Mouse (Mus musculus) neural tube, embryonic 10.5 days (tissue): ENCODE results near the gene Rasgef1b.

Source experiments
- DNase-seq: peaks from one replicate; pipeline ENCODE4 v3.0.0-alpha.2; 2017; ENCODE audit warnings: low spot score; ENCODE audit errors: extremely low spot score

Gene Rasgef1b

DNA sequence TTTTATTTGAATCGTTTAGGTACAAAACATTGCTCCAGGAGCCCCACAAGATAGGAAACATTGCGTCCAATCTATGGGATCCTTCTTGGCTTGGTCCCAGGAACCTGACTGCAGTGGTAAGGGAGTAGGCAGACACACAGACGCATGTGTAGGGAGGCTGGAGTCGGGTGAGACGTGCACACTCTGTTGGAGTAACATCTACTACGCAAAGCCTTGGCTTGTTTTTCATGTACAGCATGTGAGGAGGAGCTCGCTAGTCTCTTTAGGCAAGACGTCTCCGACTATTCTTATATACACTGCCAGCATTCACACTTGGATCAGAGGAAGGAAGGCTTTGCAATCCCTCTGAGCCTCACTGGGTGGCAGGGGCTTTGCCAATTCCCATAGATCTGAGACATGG lies 315.5 kb downstream of the Rasgef1b start:
- DNase-seq, result no peak

GRCm38 (mm10) chr5:99404403-99405170 lies 324.3 kb downstream of the Rasgef1b start:
- DNase-seq, result no peak

DNA sequence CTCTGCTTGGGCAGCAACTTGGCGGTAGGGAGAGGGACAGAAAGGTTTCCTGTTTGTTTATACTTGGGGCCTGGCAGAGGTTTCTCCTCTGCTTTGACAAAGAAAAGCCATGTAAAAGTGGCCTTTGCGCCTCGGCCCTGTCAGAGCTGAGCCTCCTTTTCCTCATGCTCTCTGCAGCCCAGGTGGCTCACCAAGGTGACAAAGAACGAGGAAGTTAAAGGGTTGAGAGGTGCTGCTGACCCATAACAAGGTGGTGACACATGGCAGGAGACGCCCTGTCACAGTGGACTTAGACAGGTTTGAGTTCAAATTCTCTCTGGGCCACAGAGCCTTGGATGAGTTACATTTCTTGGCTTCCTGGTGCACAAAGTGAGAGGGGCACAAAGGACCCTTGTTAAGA lies 325.5 kb downstream of the Rasgef1b start:
- no peak for DNase-seq

GRCm38 (mm10) chr5:99402784-99403183 lies 326.1 kb downstream of the Rasgef1b start:
- DNase-seq, result no peak

DNA sequence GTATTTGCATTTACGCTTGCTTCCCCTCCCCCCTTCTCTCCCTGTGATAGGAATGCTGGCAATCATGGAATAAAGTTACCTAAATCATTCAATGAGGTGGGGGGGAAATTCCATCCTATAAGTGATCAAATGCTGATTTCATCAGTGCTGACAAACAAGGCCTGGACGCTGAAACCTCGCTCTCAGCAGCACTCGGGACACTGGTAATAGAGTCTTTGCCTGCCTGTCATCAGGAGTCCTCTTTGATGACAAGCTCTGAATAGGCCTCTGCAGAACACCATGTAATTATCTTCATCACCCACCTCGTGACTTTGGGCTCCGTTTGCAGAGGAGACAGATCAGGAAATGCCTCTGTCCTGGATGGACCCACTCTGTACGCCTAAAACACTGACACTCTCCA lies 326.6 kb downstream of the Rasgef1b start:
- no peak for DNase-seq

DNA sequence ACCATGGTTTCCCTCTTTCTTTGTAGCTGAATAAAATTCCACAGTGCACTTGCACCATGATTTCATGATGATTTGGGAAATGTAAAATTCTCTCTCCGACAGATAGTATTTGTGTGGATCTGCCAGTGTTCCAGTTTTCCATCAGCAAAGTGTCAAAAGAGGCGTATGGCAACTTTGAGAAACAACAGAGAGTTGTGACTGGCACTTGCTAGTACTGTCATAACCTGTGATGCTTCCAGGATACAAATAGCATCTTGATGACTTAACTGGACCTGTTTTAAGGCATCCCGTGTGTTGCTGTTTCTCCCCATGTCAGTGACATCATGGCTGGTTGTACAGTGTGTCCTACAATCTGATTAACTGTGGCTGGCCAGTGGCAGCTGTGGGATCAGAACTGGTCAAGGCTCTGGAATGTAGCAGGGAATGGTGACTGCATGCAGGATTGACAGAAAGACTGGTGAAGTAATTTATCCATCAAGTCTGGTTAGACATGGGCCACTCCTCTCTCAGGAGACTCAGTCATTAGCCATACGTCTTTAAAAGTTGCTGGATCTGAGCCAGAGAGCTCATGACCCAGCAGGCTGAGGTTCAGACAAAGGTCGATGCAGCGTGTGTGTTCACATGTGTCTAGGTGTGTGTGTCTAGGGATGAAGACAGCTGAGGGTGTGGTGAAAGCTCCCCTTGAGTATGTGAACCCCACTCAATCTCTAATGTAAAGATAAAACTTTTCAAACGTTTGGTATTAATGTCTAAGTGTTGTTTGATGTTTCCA lies 328.8 kb downstream of the Rasgef1b start:
- DNase-seq, result no peak

DNA sequence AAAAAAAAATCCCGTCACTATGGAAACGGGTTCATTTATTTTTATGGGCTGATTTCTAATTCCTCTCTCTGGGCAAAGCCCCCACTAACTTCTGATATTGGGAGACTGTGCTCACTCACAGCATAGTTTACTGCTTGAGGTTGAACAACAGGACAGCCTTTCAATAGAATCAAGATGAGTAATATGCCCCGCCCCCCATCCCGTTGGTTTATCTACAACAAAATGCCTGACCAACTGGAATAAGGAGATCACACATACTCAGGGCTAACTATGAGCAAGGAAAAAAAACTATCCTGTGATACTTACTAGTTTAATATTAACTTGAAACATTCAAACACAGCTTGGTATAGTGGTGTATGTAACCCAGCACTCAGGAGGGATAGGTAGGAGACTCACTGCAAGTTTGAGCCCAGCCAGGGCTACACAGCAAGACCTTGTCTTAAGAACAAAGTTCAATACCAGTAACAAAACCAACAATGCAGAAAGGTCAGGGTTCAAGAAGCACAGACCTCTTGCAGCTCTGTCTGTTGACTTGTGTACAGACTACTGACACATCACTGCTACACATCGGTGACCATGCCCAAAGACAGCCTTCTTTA lies 330.3 kb downstream of the Rasgef1b start:
- DNase-seq, result no peak

- DNase-seq, result no peak
Measured at GRCm38 (mm10) chr5:99394578-99394977, 334.3 kb downstream of the Rasgef1b start.

GRCm38 (mm10) chr5:99391525-99391924 lies 337.3 kb downstream of the Rasgef1b start:
- DNase-seq, result no peak

DNA sequence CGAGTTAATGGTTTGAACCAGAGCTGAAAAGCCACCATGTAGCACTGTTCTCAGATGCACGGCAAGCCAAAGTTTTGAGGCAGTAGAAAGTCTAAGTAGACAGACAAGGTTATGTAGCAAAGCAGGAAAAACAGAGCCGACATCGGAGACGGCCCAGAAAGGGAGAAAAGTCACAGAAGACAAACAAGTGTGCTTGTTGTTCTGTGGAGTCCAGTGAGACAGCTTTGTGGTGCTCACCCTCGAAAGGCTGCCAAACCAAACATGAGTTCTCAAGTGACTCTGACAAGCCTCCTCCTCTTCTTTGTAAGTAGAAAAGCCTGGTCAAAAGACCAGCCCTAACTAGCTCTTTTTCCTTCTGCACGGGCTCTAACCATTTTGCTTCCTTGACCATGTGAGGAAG lies 338.1 kb downstream of the Rasgef1b start:
- DNase-seq, result no peak

DNA sequence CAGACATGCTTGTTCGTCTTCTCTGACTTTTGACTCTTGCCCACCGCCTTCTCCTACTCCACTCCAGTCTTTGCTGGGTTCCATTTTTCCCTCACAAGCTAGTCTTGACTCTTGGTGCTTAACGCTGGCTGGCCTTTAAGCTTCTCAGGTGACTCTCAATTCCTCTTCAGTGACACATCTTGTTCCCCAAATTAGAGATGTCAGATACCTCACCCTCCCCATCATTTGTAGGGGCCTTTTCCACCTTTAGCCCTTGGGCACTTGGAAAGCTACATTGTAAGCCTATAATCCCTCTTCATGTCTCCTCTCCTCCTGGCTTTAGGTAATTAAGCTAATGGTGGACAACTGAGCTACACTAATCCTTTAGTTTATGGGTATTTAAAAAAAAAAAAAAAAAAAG lies 338.6 kb downstream of the Rasgef1b start:
- no peak for DNase-seq

DNA sequence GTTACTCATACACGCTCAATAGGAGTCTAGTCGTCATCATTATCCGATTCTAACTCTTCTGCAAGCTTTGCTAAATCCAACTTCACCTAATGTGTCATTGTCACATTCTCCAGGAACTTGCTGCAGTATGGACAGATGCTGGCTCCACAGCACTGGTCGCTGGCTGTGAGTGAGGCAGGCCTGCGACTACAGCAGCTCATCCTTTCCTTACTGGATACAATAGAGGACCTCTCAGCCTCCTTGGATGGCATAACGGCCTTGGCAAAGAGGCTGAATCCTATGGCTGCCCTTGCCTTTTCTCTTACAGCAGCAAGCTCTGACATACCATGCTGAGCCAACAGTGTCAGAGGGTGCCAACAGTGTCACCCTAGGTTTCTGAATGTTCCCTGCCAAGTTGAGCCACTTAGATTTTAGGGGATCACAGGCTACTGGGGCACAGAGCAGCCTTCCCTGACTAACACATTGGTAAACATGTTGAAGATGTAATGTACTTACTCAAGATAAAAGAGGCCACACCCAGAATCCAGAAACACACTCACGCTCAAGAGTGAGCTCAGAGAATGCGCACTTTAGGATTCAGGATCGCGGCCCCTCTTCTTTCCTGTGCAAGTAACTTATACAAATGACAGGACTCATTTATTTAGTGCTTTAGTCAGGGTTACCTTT lies 340.1 kb downstream of the Rasgef1b start:
- no peak for DNase-seq

DNA sequence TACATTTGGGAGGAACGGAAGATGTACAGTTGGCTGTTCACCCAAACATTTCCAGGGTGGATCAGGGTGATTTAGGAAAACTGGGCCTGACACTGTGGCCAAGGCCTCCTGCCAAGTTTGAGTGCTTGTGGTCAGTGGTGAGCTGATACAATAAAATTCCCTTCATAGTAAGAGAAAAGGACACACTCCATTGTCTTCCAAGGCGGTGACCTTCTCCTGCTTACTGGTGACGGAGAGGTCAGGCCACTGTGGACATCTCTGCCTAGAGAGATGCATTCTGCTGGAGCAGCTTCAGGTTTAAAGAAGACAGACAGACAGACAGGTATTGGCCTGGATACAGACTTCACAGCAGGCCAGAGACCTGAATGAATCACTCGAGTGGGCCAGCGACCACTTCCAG lies 340.7 kb downstream of the Rasgef1b start:
- DNase-seq, result peak; percentile 12

- DNase-seq, result peak; percentile 12
Measured at GRCm38 (mm10) chr5:99387185-99387981, 341.5 kb downstream of the Rasgef1b start.

DNA sequence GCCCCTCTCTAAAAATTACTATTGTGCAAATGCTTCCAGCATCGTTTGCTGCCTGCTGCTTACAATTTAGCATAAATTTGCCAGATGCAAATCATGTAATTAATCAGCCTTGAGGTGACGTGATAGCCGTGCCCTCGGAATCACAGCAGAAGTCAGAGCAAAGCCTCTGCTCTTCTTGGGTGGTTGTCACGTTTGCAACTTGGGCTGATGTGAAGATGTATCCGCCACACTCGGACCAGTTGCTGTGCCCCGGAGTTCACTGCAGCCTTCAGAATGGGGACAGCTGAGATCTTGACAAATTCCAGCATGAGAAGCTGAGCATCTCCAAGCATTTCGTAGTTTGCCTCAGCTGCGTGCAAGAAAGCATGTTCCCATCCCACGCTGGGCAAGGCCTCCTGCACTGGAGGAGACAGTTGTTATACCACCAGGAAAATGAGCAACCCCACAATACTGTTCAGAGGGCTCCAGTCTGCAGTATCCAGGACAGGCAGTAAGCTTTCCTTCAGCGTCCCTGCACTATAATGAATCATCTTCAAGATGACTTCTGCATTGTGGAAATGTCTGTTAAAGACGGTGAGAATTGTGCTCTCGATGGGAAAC lies 342.5 kb downstream of the Rasgef1b start:
- DNase-seq, result peak; percentile 18

- peak; percentile 13 for DNase-seq
Measured at GRCm38 (mm10) chr5:99385737-99386136, 343.1 kb downstream of the Rasgef1b start.

DNA sequence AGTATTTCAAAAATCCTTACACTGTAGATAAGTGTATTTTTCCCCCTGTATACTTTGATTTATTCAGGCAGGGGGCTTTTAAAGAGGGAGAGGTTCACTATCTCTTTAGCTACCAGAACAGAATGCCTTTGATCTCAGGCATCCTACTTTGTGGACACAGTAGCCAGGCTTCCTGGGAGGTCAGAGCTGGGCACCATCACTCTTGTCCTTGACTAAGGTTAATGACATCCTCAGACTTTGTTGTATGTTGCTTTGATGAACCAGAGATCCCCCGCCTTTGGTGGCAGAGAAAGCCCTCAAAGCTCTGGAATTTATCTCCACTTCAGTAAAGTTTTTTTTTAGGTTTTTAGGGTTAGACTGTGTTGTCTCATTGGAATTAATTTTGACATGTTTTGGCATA lies 343.8 kb downstream of the Rasgef1b start:
- no peak for DNase-seq

DNA sequence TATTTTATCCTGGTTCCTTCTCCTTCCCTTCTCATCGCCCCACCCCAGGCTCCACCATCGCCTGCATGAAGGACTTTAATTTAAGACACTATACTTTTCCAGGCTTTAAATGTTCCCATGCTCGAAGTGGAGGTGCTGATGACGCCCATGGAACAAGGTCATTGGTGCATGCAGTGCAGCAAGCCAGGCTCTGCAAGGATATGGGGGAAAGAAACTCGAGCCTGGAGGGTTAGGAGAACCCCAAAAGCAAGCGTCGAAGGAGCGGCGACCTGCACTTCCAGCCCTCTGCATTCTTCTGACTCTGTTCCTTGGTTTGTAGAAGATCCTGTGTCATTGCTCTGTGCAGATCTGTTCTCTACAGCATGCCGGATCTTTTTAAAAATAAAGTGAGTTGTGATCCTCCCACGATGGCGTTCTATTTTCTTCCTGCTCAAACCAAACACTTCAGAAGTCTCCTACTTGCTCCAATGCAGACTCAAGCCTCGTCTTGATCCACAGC lies 345.0 kb downstream of the Rasgef1b start:
- DNase-seq, result no peak

GRCm38 (mm10) chr5:99382786-99383185 lies 346.1 kb downstream of the Rasgef1b start:
- DNase-seq, result no peak

DNA sequence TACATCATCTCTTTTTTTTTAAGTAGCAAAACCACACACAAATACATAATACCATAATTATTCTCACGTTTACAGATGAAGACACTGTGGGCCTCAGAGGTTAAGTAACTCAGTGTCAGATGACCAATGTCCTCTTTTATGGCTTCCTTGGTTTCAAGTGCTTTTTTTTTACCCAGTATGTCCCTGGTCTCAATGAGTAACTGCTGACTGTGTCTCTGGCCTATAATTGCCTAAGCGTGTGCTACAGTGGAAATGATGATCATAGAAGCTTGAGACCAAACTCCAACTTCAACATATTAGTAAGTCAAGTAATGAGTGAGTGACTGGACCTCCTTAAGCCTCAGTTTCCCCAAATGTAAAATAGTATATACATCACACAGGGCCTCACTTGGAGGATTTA lies 347.2 kb downstream of the Rasgef1b start:
- DNase-seq, result no peak
